Mouse (Mus musculus) liver, embryonic 14.5 days (tissue): ENCODE results near the gene Agap3.

Source experiments
- CTCF ChIP-seq: IDR thresholded peaks from 2 replicates; pipeline ENCODE4 v1.5.1; 2016; ENCODE audit warnings: antibody characterized with exemption, low read depth, control low read depth
- EP300 ChIP-seq: IDR thresholded peaks from 2 replicates; pipeline ENCODE4 v1.6.1; 2016; ENCODE audit warnings: antibody characterized with exemption, low read depth

GRCm38 (mm10) chr5:24474025-24474722 lies 22.2 kb downstream of the Agap3 start:
- TF ChIP-seq CTCF: no peak
- no peak for TF ChIP-seq EP300
